Mouse (Mus musculus): Measurements from ENCODE around the gene Mindy3.

The Mindy3 gene

DNA sequence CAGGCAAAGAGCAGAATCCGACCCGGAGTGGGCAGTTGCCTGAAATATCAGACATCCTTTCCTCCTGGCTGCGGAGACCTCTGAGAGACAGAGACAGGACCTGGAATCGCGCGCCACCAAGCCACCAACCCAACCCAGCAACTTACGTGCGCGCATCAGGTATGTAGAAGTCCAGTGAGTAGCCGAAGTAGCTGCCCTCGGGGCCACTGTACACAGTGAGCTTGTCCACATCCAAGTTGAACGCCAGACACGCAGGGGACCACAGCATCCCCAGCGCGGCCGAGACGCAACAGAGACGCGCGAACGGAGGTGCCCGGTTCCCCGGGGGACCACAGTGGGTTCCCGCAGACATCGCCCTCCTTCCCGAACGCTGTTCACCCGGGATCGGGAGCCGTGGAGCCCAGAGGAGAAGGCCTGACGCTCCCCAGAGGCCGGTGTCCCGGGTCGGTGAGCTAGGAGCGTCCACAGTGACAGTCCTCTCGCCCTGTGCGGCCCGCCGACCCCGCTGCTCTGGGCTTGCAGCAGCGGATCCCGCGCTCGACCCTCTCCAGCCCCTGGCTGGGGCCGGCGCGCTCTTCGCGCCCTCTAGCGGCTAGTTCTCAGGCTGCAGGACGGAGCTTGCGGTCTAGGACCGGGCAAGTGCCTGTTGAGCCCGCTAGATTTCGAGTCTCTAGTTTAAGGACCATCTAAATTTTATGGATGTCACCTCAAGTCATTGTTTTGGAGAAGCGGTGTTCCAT, 117.7 kb downstream of the Mindy3 start, which contains the start of gene Itga8:
Gene Itga8 (minus strand): TSS at position 492 of the 740 bp plus-strand sequence.
- peak; percentile 58 for DNase-seq (ENCODE audit: low spot score)

DNA sequence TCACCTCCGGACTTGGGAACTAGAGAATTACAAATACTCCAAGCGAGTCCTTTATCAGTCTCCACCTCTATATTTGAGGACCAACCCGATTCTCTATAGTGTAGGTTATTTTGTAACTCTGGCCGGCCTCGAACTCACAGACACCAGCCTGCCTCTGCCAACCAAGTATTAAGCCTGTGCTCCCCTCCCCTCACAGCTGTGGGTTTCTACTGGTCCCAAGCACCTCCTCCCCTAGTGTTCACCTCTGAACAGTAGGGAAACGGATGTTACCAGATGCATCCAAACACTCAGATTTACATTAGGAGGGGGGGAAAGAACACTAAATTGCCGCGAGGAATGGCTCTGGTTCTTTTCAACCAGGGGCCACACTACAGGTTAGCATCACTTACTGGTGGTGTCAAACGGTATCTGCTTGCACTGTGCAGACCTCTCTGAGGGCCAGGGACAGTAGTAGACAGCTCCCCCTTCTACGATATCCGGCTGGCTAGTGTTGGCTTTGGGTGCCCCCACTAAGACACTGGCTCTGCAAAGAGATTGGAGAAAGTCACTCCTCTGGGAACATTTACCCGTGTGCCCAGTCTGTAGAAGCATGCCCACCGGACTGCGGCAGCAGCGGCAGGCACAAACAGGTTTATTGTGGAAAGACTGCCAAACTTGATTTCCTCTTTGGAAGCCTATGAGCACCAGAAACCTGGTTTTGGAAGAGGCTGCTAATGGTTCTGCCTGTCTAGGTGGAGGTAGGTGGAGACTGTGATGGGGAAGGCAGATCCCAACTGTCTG, 118.6 kb downstream of the Mindy3 start:
- no peak for DNase-seq (ENCODE audit: low spot score)

DNA sequence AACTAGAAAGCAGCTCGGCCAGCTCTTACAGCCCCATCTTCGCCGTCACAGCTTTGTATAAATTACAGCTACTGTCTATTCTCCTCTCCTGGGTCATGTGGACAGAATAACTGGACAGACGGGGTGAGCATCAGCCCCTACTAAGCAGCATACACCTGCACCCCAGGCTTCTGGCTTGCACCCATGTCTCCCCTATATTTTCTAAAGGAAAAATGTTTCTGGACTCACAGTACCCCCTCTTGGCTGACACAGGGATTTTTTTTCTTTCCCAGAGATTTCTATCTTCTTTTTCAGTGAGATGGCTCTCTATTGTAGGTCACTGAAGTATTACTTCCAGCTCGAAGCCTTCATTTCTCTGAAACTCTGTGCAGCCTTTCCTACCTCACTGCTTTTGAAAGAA, 122.0 kb downstream of the Mindy3 start:
- no peak for DNase-seq (ENCODE audit: low spot score)

Measured in urinary bladder, postnatal 10 days (tissue).